Mouse (Mus musculus) heart, postnatal 14 days (tissue): Measurements from ENCODE around the gene Dab1. TPM values are rescaled to one million over a fixed set of nuclear protein-coding genes. Genes with fewer than 3 reads are reported as not detected.

ENCODE experiments used
- DNase-seq, 2 experiments: peaks; one replicate each; pipeline ENCODE4 v3.0.0; 2021 to 2022
- intact Hi-C: fragments of 180-260 bp; cut with DNase I; formaldehyde crosslinking; loops from one replicate; pipeline ENCODE4 v1.15.1; 2025
- total RNA-seq, 2 experiments: library from RNA; stranded (reverse); gene quantifications; 2 replicates each; pipeline ENCODE4 v1.2.3; 2021

Dab1 gene
- total RNA-seq, 2 experiments from 2014 or later = 0.17 TPM; not detected in 1

GRCm38 (mm10) chr4:104548287-104548686, 929.1 kb downstream of the Dab1 start:
- intact Hi-C loops = no loop called here
- DNase-seq = no peak

GRCm38 (mm10) chr4:104550581-104551205, 931.5 kb downstream of the Dab1 start:
- intact Hi-C loops = no loop called here
- DNase-seq = no peak

- intact Hi-C loops = no loop called here
- no peak for DNase-seq
Observed at GRCm38 (mm10) chr4:104551390-104552070, 932.4 kb downstream of the Dab1 start.

- no peak for DNase-seq
- intact Hi-C loops = no loop called here
Observed at GRCm38 (mm10) chr4:104555408-104555807, 936.2 kb downstream of the Dab1 start.

- DNase-seq = no peak
- intact Hi-C loops = no loop called here
Observed at GRCm38 (mm10) chr4:104563512-104563911, 944.4 kb downstream of the Dab1 start.

- intact Hi-C loops = no loop called here
- DNase-seq = no peak
Observed at GRCm38 (mm10) chr4:104570523-104570922, 951.4 kb downstream of the Dab1 start.

GRCm38 (mm10) chr4:104572440-104572839, 953.3 kb downstream of the Dab1 start:
- intact Hi-C loops = no loop called here
- no peak for DNase-seq

- intact Hi-C loops = no loop called here
- no peak for DNase-seq
Observed at GRCm38 (mm10) chr4:104573419-104573818, 954.3 kb downstream of the Dab1 start.

GRCm38 (mm10) chr4:104578370-104578769, 959.2 kb downstream of the Dab1 start:
- intact Hi-C loops = no loop called here
- DNase-seq = no peak

GRCm38 (mm10) chr4:104579946-104580544, 960.9 kb downstream of the Dab1 start:
- DNase-seq = no peak
- intact Hi-C loops = no loop called here

- intact Hi-C loops = no loop called here
- DNase-seq = no peak
Observed at GRCm38 (mm10) chr4:104582726-104583125, 963.6 kb downstream of the Dab1 start.

- intact Hi-C loops = no loop called here
- DNase-seq = no peak
Observed at GRCm38 (mm10) chr4:104587826-104588225, 968.7 kb downstream of the Dab1 start.

GRCm38 (mm10) chr4:104596936-104597335, 977.8 kb downstream of the Dab1 start:
- DNase-seq = no peak
- intact Hi-C loops = no loop called here

GRCm38 (mm10) chr4:104597490-104598465, 978.6 kb downstream of the Dab1 start:
- intact Hi-C loops = no loop called here
- DNase-seq = no peak

- no peak for DNase-seq
- intact Hi-C loops = no loop called here
Observed at GRCm38 (mm10) chr4:104602804-104603203, 983.6 kb downstream of the Dab1 start.

- no peak for DNase-seq
- intact Hi-C loops = no loop called here
Observed at GRCm38 (mm10) chr4:104604298-104604697, 985.1 kb downstream of the Dab1 start.

GRCm38 (mm10) chr4:104606881-104607280, 987.7 kb downstream of the Dab1 start:
- no peak for DNase-seq
- intact Hi-C loops = no loop called here

GRCm38 (mm10) chr4:104607636-104608035, 988.5 kb downstream of the Dab1 start:
- intact Hi-C loops = no loop called here
- DNase-seq = no peak

- no peak for DNase-seq
- intact Hi-C loops = no loop called here
Observed at GRCm38 (mm10) chr4:104619452-104619851, 1000.3 kb downstream of the Dab1 start.

GRCm38 (mm10) chr4:104625316-104625715, 1006.2 kb downstream of the Dab1 start:
- intact Hi-C loops = no loop called here
- no peak for DNase-seq

- intact Hi-C loops = no loop called here
Observed at GRCm38 (mm10) chr4:104628708-104629107, 1009.5 kb downstream of the Dab1 start.

More at GRCm38 (mm10) chr4:104628708-104629107, 1009.5 kb downstream of the Dab1 start:
- DNase-seq = no peak
